Mouse (Mus musculus): ENCODE data around the gene Cd4.
A peak's percentile ranks its signal among the peaks of the same experiment; 100 is the strongest.

Gene Cd4

DNA sequence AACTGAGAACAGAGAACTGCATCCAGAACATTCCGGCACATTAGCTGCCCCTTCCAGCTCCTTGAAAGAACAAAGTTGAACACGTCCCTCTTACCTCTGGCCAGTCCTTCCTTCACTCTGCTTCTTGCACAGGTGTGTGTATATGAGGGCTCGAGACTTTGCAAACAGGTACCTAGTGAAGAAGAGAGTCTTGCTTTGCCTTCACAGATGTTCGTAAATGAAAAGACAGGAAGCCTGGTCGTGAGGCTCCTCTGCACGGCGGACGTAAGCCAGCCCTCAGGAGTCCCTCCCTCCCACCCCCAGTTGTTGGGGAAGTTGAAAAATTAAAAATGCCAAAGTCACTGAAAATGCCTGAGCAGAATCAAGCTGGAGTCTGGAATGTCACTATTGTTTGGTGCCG lies at the start of gene Cd4:
Gene Cd4 (minus strand): TSS at position 236 of the 400 bp plus-strand sequence.
- no peak for DNase-seq (ENCODE audit: extremely low spot score, low spot score)

DNA sequence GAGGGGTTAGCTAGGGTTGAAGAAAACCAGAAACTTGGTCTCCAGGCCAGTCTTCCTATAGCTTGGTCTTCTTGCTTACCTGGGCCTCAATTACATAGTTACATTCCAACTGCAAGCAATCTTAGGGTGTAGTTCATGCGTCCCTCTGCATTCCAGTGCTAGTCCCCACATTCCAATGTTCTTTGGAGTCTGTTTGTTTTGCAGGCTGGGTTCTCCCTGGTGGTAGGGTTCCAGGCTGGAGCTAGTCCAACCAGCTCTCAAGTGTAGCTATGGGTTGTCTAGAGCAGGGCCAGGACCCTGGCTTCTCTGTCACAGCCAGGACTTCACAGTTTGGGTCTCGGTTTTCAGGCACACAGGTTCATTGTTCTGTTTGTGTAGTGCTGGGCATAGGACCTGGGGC lies 49.5 kb upstream of the Cd4 start:
- no peak for DNase-seq (ENCODE audit: extremely low spot score, low spot score)

GRCm38 (mm10) chr6:124936681-124937080 lies 48.7 kb upstream of the Cd4 start:
- DNase-seq (ENCODE audit: extremely low spot score, low spot score): no peak

GRCm38 (mm10) chr6:124934670-124935069 lies 46.6 kb upstream of the Cd4 start:
- DNase-seq (ENCODE audit: extremely low spot score, low spot score): no peak

DNA sequence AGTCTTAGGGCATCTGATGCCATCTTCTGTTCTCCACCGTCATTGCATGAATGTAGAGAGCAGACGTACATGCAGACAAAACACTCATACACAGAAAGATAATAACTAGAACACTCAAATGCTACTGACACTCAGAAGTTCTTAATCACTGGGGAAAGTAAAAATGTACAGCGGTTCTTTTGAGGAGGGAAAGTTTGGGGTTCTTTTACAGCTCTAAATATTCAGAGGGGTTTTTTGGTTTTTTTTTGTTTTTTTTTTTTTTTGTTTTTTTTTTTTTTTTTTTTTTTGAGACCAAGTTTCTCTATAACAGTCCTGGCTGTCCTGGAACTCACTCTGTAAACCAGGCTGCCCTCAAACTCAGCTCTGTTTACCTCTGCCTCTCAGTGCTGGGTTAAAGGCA lies 45.1 kb upstream of the Cd4 start:
- no peak for DNase-seq (ENCODE audit: extremely low spot score, low spot score)

GRCm38 (mm10) chr6:124932314-124932695 lies 44.3 kb upstream of the Cd4 start:
- no peak for DNase-seq (ENCODE audit: extremely low spot score, low spot score)

- no peak for DNase-seq (ENCODE audit: extremely low spot score, low spot score)
Measured at GRCm38 (mm10) chr6:124931525-124932313, 43.7 kb upstream of the Cd4 start.

DNA sequence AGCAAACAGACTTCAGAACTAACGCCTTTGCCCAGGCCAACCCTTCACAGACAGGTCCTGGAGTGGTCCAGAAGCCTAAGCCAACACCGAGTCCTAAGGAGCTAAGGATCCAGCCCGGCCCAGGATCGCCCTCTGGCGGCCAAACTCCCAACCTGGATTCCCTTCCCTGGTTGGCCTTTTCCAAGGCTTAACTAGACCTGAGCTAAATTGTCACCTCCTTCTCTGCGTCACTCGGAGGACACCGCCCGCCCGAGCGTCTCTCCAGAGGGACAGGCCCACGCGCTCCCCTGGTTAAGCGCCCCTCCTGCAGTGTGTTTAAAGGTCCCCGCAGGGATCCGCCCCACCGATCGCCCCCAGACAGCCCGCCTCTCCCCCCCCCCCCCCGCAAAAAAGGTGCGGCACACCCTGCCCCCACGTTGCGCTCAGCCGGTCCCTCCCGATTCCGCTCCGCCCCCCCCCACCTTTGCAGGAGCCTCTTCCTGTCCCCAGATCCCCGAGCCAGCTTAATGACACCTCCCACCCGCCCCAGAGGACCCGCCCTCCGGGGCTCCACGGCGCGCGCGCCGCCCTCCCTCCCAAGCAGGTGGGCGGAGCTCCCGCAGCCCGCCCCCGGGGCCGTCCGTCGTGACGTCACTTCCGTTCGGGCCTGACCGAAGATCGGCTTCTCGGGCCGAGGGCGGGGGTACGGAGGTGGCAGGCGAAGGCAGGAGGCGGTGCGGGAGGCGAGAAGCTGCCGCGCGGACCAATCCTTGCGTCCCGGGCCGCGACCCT lies 42.9 kb upstream of the Cd4 start, which contains the start of gene Mlf2:
Gene Mlf2 (plus strand): TSS at position 633 of the 771 bp plus-strand sequence.
- peak; percentile 99 for DNase-seq (ENCODE audit: extremely low spot score, low spot score)

GRCm38 (mm10) chr6:124930231-124930630 lies 42.2 kb upstream of the Cd4 start:
- no peak for DNase-seq (ENCODE audit: extremely low spot score, low spot score)

GRCm38 (mm10) chr6:124925941-124926340 lies 37.9 kb upstream of the Cd4 start:
- no peak for DNase-seq (ENCODE audit: extremely low spot score, low spot score)

- DNase-seq (ENCODE audit: extremely low spot score, low spot score): no peak
Measured at GRCm38 (mm10) chr6:124925173-124925793, 37.3 kb upstream of the Cd4 start.

- DNase-seq (ENCODE audit: extremely low spot score, low spot score): no peak
Measured at GRCm38 (mm10) chr6:124921539-124921938, 33.5 kb upstream of the Cd4 start.

GRCm38 (mm10) chr6:124920318-124921085 lies 32.5 kb upstream of the Cd4 start:
- DNase-seq (ENCODE audit: extremely low spot score, low spot score): no peak

GRCm38 (mm10) chr6:124919695-124920317 lies 31.8 kb upstream of the Cd4 start, which contains the start of gene Ptms:
TSS of gene Ptms (minus strand) at chr6:124920103.
- peak; percentile 95 for DNase-seq (ENCODE audit: extremely low spot score, low spot score)

DNA sequence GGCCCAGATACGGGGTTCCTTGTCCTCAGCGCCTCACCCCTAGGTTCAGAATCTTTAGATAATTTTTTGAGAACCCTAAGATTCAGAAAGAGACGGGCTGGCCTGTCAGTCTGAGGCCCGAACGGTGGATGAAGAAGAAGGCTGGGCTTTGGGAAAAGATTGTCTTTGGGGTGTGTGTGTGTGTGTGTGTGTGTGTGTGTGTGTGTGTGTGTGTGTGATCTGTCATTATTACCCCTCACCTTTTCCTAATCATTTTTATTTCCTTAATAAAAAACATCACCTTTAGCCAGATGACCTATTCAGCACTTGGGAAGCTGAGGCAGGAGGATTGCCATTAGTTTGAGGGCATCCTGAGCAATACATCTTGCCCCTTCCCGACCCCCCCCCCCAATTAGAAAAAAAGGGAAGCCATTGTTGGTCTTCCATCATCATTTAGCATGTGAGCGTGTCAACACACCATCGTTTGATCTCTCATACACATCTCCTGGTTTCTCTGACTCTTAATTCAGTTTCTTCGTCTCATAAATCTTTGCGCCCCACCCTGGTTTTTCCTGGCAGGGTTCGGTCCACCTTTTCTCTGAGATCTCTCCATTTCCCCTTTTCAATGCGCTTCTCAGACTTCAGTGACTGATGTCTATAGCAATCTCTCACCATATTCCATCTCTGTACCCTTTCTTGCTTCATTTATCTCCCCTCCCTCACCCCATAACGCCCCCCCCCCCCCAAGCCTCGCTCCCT lies 31.0 kb upstream of the Cd4 start:
- no peak for DNase-seq (ENCODE audit: extremely low spot score, low spot score)

DNA sequence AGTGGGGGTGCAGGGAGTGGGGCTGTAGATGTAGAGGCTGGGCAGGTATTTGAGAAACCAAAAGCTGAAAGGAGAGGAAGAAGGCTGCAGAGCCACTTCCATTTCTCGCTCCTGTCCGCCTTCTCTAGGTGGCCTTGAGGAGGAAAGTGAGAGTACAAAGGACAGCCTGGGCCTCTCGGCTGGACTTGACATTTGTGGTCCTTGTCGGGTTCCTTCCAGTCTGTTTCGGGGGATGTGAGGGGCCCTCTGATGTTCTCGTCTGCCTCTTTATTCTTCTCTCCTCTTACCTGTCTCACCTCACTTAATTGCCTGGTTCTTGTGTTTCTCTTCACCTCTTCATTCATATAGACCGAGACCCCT lies 30.3 kb upstream of the Cd4 start:
- DNase-seq (ENCODE audit: extremely low spot score, low spot score): no peak

DNA sequence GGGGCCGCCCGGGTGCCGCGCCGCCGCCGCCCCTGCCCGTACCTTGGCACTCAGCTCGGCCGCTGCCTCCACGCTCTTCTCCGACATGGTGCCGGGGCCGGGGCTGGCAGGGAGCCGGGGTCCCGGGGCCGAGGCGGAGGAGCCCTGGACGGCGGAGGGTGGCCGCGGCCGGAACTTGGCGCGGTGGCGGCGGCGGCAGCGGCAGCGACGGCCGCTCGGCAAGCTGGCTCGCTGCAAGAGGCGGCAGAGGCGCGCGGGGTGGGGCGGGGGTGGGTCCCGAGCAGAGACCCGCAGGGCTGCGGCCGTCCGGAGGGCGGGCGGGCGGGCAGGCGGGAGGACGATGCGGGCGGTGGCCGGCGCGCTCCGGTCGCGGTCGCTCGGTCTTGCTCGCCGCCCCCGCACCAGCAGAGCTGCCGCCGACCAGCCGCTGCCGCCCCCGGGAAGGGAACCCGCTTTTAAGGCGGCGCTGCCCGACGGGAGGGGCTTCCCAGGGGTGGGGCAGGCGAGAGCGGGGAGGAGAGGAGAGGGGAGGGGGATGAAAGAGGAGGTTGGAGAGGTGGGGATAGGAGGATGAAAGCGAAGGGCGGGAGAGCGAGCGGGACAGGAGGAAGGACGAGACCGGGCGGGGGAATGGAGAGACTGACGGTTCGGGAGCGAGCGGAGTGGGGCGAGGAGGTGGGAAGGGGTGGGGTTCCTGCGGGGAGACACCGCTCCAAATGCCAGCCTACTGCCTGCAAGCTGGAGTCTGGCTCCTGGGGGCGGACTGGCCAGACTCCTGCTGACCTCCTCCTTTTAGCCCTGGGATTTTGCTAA lies 29.7 kb upstream of the Cd4 start:
- DNase-seq (ENCODE audit: extremely low spot score, low spot score): peak; percentile 92

GRCm38 (mm10) chr6:124916695-124917517 lies 28.9 kb upstream of the Cd4 start:
- DNase-seq (ENCODE audit: extremely low spot score, low spot score): peak; percentile 89
